Mouse (Mus musculus) layer of hippocampus, postnatal 36 days (tissue): ENCODE measurements around the gene Polr3b. TPM values are rescaled to one million over a fixed set of nuclear protein-coding genes. Genes with fewer than 3 reads are reported as not detected.

ENCODE experiments used
- DNase-seq, 2 experiments: peaks; one replicate each; pipeline ENCODE4 v3.0.0; 2022
- total RNA-seq, 2 experiments: library from RNA; stranded (reverse); gene quantifications; 2 replicates each; pipeline ENCODE4 v1.2.3; 2021

The Polr3b gene
- total RNA-seq, 2 experiments from 2014 or later = 14.2 to 16.0 TPM

DNA sequence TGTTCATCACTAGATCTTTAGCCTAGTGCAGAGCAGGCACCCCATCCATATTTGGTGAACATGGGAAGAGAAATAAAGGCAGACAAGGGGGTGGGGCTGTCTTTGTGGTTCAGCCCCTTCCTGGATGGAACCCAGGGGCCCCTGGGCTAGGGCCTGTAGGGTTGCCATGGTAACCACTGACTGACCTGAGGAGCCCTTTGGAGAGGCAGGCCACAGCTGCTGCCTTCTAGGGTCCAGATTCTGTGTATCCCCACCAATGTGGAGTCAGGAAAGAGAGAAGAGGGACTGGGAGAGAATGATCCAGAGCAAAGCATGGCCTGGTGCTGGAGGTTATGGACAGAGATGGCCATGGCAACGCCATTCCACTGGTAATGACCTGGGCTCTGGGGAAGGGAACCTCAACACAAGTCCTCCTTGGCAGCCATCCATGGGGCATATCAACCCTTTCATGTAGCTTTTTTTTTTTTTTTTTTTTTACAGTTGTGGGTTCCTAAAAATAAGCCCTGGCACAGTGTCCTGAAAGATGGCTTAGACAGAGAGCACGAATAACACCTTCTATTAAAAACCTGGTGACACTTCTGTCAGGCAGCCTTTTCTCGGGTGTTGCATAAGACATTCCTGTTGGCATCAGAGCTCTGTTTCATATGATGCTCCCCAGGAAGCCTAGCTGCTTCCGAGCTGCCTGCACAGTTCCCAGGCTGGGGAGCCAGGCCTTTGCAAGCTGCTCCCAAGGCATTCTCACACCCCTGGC is 150.5 kb downstream of the Polr3b start:
- no peak for DNase-seq

DNA sequence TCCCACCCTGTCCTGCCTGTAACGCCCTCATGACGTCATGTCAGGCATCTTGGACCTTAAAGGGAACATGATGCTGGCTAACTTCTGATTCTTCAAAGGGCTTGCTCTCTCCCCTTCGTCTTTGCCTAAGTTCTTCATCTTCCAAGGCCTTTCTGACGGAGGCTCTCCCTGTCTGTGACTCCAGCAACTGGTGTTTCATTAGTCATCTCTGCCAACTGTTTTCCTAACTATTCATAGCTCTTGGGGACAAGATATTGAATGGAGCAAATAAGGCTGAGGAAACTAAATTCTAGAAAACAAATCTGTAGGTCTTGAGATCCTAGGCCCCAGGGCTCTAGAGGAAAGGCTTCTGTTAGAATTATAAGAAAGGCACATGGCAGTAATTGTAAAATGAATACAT is 151.8 kb downstream of the Polr3b start:
- DNase-seq = no peak

- no peak for DNase-seq
These were observed 152.5 kb downstream of the Polr3b start for GRCm38 (mm10) chr10:84774573-84774972.

Other genes starting within 250 kb of the Polr3b start
- 10 to 100 TPM; 54.7 to 55.6 TPM for gene Nuak1, start 181.7 kb upstream of the Polr3b start, total RNA-seq
- 10 to 100 TPM; 21.6 to 22.5 TPM for gene Ckap4, start 88.2 kb upstream of the Polr3b start, total RNA-seq
- 10 to 100 TPM; 28.4 to 31.1 TPM for gene Tcp11l2, start 45.7 kb upstream of the Polr3b start, total RNA-seq
- 10 to 100 TPM; 11.1 to 11.2 TPM for gene Rfx4, start 133.8 kb downstream of the Polr3b start, total RNA-seq